Comparison of ENCODE assay signal across 7 mouse cellular contexts in genomic region chr17:46552841-46553423, GRCm38 (mm10). TPM values are rescaled to one million over a fixed set of nuclear protein-coding genes. Genes with fewer than 3 reads are reported as not detected.
A peak's percentile ranks its signal among the peaks of the same experiment; 100 is the strongest.
DNase-seq lines count a peak whose midpoint lies in the region; ATAC-seq lines count a peak whose summit lies in the region.

No protein-coding gene starts in this region.

- peak; percentile 83 for ATAC-seq in embryonic facial prominence, embryonic 14.5 days (ENCODE audit: low read depth)
- peak; percentile 79 for ATAC-seq in midbrain, embryonic 13.5 days

- peak overlapping the region; percentile 30; the same call in 1 of the 2 replicates for H3K9ac ChIP-seq in embryonic facial prominence, embryonic 14.5 days (ENCODE audit: low read depth, low read length)
- H3K9ac ChIP-seq in midbrain, embryonic 13.5 days (replicated peaks): peak overlapping the region; percentile 99

- no peaks in the 10 kb centered on the region for H3K27me3 ChIP-seq in embryonic facial prominence, embryonic 14.5 days (replicated peaks; ENCODE audit: control insufficient read depth, insufficient read depth, low read length)
- H3K27me3 ChIP-seq in limb, embryonic 10.5 days (ENCODE audit: low read depth, poor library complexity, severe bottlenecking): peaks cover 1% of the 10 kb centered on the region; the same call in 1 of the 2 replicates
- H3K27me3 ChIP-seq in midbrain, embryonic 13.5 days: peaks cover 1% of the 10 kb centered on the region; the same call in 1 of the 2 replicates

- H3K9me3 ChIP-seq in embryonic facial prominence, embryonic 14.5 days (ENCODE audit: control insufficient read depth, low read length): no peaks in the 10 kb centered on the region
- H3K9me3 ChIP-seq in limb, embryonic 10.5 days (replicated peaks): no peaks in the 10 kb centered on the region
- H3K9me3 ChIP-seq in midbrain, embryonic 13.5 days: no peaks in the 10 kb centered on the region

- H3K27ac ChIP-seq in embryonic facial prominence, embryonic 14.5 days (replicated peaks; ENCODE audit: low read depth, low read length): peak overlapping the region; percentile 72
- peak overlapping the region; percentile 68 for H3K27ac ChIP-seq in limb, embryonic 10.5 days
- peak overlapping the region; percentile 80 for H3K27ac ChIP-seq in midbrain, embryonic 13.5 days

- H3K4me3 ChIP-seq in embryonic facial prominence, embryonic 14.5 days (ENCODE audit: low read depth, low read length): peak overlapping the region; percentile 91
- H3K4me3 ChIP-seq in limb, embryonic 10.5 days: peak overlapping the region; percentile 99
- peak overlapping the region; percentile 98 for H3K4me3 ChIP-seq in midbrain, embryonic 13.5 days (replicated peaks)

- peaks cover 32% of the 10 kb centered on the region for H3K4me1 ChIP-seq in embryonic facial prominence, embryonic 14.5 days (ENCODE audit: control insufficient read depth, insufficient read depth, low read length)
- peaks cover 59% of the 10 kb centered on the region for H3K4me1 ChIP-seq in limb, embryonic 10.5 days
- peaks cover 41% of the 10 kb centered on the region for H3K4me1 ChIP-seq in midbrain, embryonic 13.5 days (replicated peaks)

- peak overlapping the region; percentile 92 for H3K4me2 ChIP-seq in embryonic facial prominence, embryonic 14.5 days (ENCODE audit: low read depth, low read length)
- peak overlapping the region; percentile 94 for H3K4me2 ChIP-seq in midbrain, embryonic 13.5 days (replicated peaks)

- H3K36me3 ChIP-seq in embryonic facial prominence, embryonic 14.5 days (ENCODE audit: control insufficient read depth, insufficient read depth, low read length): peaks cover 44% of the 10 kb centered on the region
- H3K36me3 ChIP-seq in limb, embryonic 10.5 days: peaks cover 46% of the 10 kb centered on the region
- peaks cover 43% of the 10 kb centered on the region for H3K36me3 ChIP-seq in midbrain, embryonic 13.5 days

- peak; percentile 93 to 95 for DNase-seq in adrenal gland, postnatal 36 days
- DNase-seq in embryonic facial prominence, embryonic 14.5 days (ENCODE audit: low spot score): peak; percentile 99
- peak; percentile 95 to 97 for DNase-seq in heart, adult 18-20 months
- DNase-seq in kidney, adult 18-20 months: peak; percentile 94
- peak; percentile 86 for DNase-seq in limb, embryonic 10.5 days (ENCODE audit: low spot score)
- DNase-seq in spleen, adult 12 weeks (ENCODE audit: low spot score): peak; percentile 12

- WGBS in embryonic facial prominence, embryonic 14.5 days: under 1% methylated on average over 16 of the region's 24 CpGs
- 1% methylated on average over 24 of the region's 24 CpGs for WGBS in limb, embryonic 10.5 days
- WGBS in midbrain, embryonic 13.5 days: 1% methylated on average over 24 of the region's 24 CpGs

RNA-seq across cellular contexts. Expression of gene Srf, which starts 3.0 kb away (rescaled TPM):
- total RNA-seq in adrenal gland, postnatal 36 days (2021): 10 to 100 TPM; 43.1 to 46.5 TPM
- polyA plus RNA-seq in embryonic facial prominence, embryonic 14.5 days (2014; fragmentation: Nextera tagmentation; extraction: Ambion mirVana): 10.5 and 14.0 TPM in 2 replicates
- 10 to 100 TPM; 88.4 to 93.6 TPM for total RNA-seq in heart, adult 18-20 months (2021)
- 8.3 and 9.0 TPM in 2 replicates for polyA plus RNA-seq in limb, embryonic 10.5 days (2016; fragmentation: Nextera tagmentation; extraction: Ambion mirVana)
- polyA plus RNA-seq in midbrain, embryonic 13.5 days (2015; fragmentation: Nextera tagmentation; extraction: Ambion mirVana): 4.1 and 6.0 TPM in 2 replicates

RNA-seq across cellular contexts. Expression of gene Cul9, which starts 6.7 kb away (rescaled TPM):
- total RNA-seq in adrenal gland, postnatal 36 days (2021): 10 to 100 TPM; 21.5 to 25.5 TPM
- polyA plus RNA-seq in embryonic facial prominence, embryonic 14.5 days (2014; fragmentation: Nextera tagmentation; extraction: Ambion mirVana): 5.5 and 6.0 TPM in 2 replicates
- total RNA-seq in heart, adult 18-20 months (2021): 10 to 100 TPM; 23.9 to 25.7 TPM
- 2.4 and 5.6 TPM in 2 replicates for polyA plus RNA-seq in limb, embryonic 10.5 days (2016; fragmentation: Nextera tagmentation; extraction: Ambion mirVana)
- polyA plus RNA-seq in midbrain, embryonic 13.5 days (2015; fragmentation: Nextera tagmentation; extraction: Ambion mirVana): 18.7 and 20.3 TPM in 2 replicates

RNA-seq across cellular contexts. Expression of gene Dnph1, which starts 56.4 kb away (rescaled TPM):
- total RNA-seq in adrenal gland, postnatal 36 days (2021): 1 to 10 TPM; 4.2 to 6.9 TPM
- polyA plus RNA-seq in embryonic facial prominence, embryonic 14.5 days (2014; fragmentation: Nextera tagmentation; extraction: Ambion mirVana): 34.5 and 36.9 TPM in 2 replicates
- total RNA-seq in heart, adult 18-20 months (2021): 1 to 10 TPM; 1.2 to 1.5 TPM
- polyA plus RNA-seq in limb, embryonic 10.5 days (2016; fragmentation: Nextera tagmentation; extraction: Ambion mirVana): 70.1 and 78.6 TPM in 2 replicates
- 31.6 and 32.4 TPM in 2 replicates for polyA plus RNA-seq in midbrain, embryonic 13.5 days (2015; fragmentation: Nextera tagmentation; extraction: Ambion mirVana)

Comparison
In these comparisons a context has a peak if more than half of its experiments do, and no peak if none do; other contexts are left out.
1. Peak in every context shown above with its lines: DNase-seq, ATAC-seq, H3K4me3 ChIP-seq and H3K27ac ChIP-seq.
2. DNase-seq: peak in every context shown above with its lines; median percentile 99 in embryonic facial prominence, embryonic 14.5 days; 96 in heart, adult 18-20 months; 94 in adrenal gland, postnatal 36 days; 94 in kidney, adult 18-20 months; 86 in limb, embryonic 10.5 days; 12 in spleen, adult 12 weeks.